17 mouse cellular contexts compared by ENCODE assay signal in genomic region chr10:14774499-14774898, GRCm38 (mm10). TPM values are rescaled to one million over a fixed set of nuclear protein-coding genes. Genes with fewer than 3 reads are reported as not detected.
DNase-seq lines count a peak whose midpoint lies in the region; ATAC-seq lines count a peak whose summit lies in the region.
"Had no signal": no experiment of that assay in that cellular context is flagged by ENCODE, and none has a peak within 500 bp of the region (broad histone marks: within the 10 kb centered on the region; RNA-seq: fewer than 3 reads in every experiment).

No protein-coding gene starts in this region.

- peak; percentile 63 for ATAC-seq in forebrain, embryonic 15.5 days (replicated peaks)
- no peak for ATAC-seq in kidney, embryonic 14.5 days (ENCODE audit: low FRiP score, low TSS enrichment)
- ATAC-seq: CD4-positive, CD25-positive, alpha-beta regulatory T cell, adult 4 months had no signal

- H3K27me3 ChIP-seq in forebrain, embryonic 15.5 days, result no peaks in the 10 kb centered on the region
- no peaks in the 10 kb centered on the region for H3K27me3 ChIP-seq in kidney, embryonic 14.5 days (ENCODE audit: control insufficient read depth, insufficient read depth, low read length)
- H3K27me3 ChIP-seq: embryonic facial prominence, embryonic 15.5 days; heart, embryonic 13.5 days; liver, embryonic 15.5 days had no signal

- intact Hi-C loops in left cerebral cortex, postnatal 25 days (cut with DNase I), result no loop called here

- H3K36me3 ChIP-seq in forebrain, embryonic 15.5 days, result no peaks in the 10 kb centered on the region
- no peaks in the 10 kb centered on the region for H3K36me3 ChIP-seq in kidney, embryonic 14.5 days (ENCODE audit: control insufficient read depth, insufficient read depth, low read length)
- H3K36me3 ChIP-seq: embryonic facial prominence, embryonic 15.5 days; heart, embryonic 13.5 days; liver, embryonic 15.5 days had no signal

- H3K9ac ChIP-seq in forebrain, embryonic 15.5 days (replicated peaks), result no peak overlapping the region
- no peak overlapping the region for H3K9ac ChIP-seq in kidney, embryonic 14.5 days (ENCODE audit: low read depth, low read length)
- H3K9ac ChIP-seq: embryonic facial prominence, embryonic 15.5 days; heart, embryonic 13.5 days; liver, embryonic 15.5 days had no signal

- H3K27ac ChIP-seq in forebrain, embryonic 15.5 days (replicated peaks), result no peak overlapping the region
- H3K27ac ChIP-seq in kidney, embryonic 14.5 days (ENCODE audit: low read depth, low read length), result no peak overlapping the region
- H3K27ac ChIP-seq: embryonic facial prominence, embryonic 15.5 days; heart, embryonic 13.5 days; layer of hippocampus, adult 2 months; liver, embryonic 15.5 days had no signal

- DNase-seq in kidney, postnatal 10 days, result peak; percentile 4
- DNase-seq in kidney, adult 9 months, result no peak
- DNase-seq in 3T3-L1 (ENCODE audit: low read depth, low spot score) (peak; percentile 5), NIH3T3 (ENCODE audit: low read depth) (peak; percentile 57)
- DNase-seq in left cerebral cortex, postnatal 25 days (ENCODE audit: low spot score in 2 of 2), result no peak
- DNase-seq: cerebellum, adult 18-20 months; kidney, adult 18-20 months; right cerebral cortex, postnatal 14 days had no signal

- H3K4me1 ChIP-seq in forebrain, embryonic 15.5 days, result no peaks in the 10 kb centered on the region
- no peaks in the 10 kb centered on the region for H3K4me1 ChIP-seq in kidney, embryonic 14.5 days (ENCODE audit: control insufficient read depth, insufficient read depth, low read length)
- H3K4me1 ChIP-seq: embryonic facial prominence, embryonic 15.5 days; heart, embryonic 13.5 days; liver, embryonic 15.5 days had no signal

- no peak overlapping the region for H3K4me2 ChIP-seq in forebrain, embryonic 15.5 days (replicated peaks)
- no peak overlapping the region for H3K4me2 ChIP-seq in kidney, embryonic 14.5 days (replicated peaks; ENCODE audit: low read depth, low read length)
- H3K4me2 ChIP-seq: embryonic facial prominence, embryonic 15.5 days; heart, embryonic 13.5 days; liver, embryonic 15.5 days had no signal

- 23% methylated on average over 2 of the region's 2 CpGs for WGBS in forebrain, embryonic 15.5 days
- WGBS in kidney, embryonic 14.5 days, result 80% methylated on average over 2 of the region's 2 CpGs

- H3K9me3 ChIP-seq in forebrain, embryonic 15.5 days, result no peaks in the 10 kb centered on the region
- no peaks in the 10 kb centered on the region for H3K9me3 ChIP-seq in kidney, embryonic 14.5 days (ENCODE audit: control insufficient read depth, low read length)
- H3K9me3 ChIP-seq: embryonic facial prominence, embryonic 15.5 days; heart, embryonic 13.5 days; liver, embryonic 15.5 days had no signal

- H3K4me3 ChIP-seq in forebrain, embryonic 15.5 days, result no peak overlapping the region
- H3K4me3 ChIP-seq in kidney, embryonic 14.5 days (ENCODE audit: low read length), result no peak overlapping the region
- H3K4me3 ChIP-seq: embryonic facial prominence, embryonic 15.5 days; heart, embryonic 13.5 days; layer of hippocampus, adult 2 months; liver, embryonic 15.5 days had no signal

RNA-seq across cellular contexts. Expression of gene Gje1, which starts 56.5 kb away (rescaled TPM):
- not detected in 2 replicates for polyA plus RNA-seq in forebrain, embryonic 15.5 days (2015; fragmentation: Nextera tagmentation; extraction: Ambion mirVana)
- not detected in 2 replicates for polyA plus RNA-seq in kidney, embryonic 14.5 days (2014; fragmentation: Nextera tagmentation; extraction: Ambion mirVana)
- not detected for total RNA-seq in left cerebral cortex, postnatal 25 days (2021)
- total RNA-seq: hematopoietic stem cell, adult 5-6 weeks; layer of hippocampus, adult 2 months had no signal
- polyA plus RNA-seq: CD4-positive, CD25-positive, alpha-beta regulatory T cell, adult 4 months; gonadal fat pad, adult 2 months; heart, embryonic 13.5 days; liver, embryonic 15.5 days had no signal

Comparison
In these comparisons a context has a peak if more than half of its experiments do, and no peak if none do; other contexts are left out.
1. DNase-seq: peak in kidney, postnatal 10 days (single experiment), 3T3-L1 (single experiment) and NIH3T3 (single experiment); none in kidney, adult 9 months (single experiment) and left cerebral cortex, postnatal 25 days (0 of 2).